Mouse (Mus musculus) liver, embryonic 15.5 days (tissue): ENCODE measurements around the gene Ank2. TPM values are rescaled to one million over a fixed set of nuclear protein-coding genes. Genes with fewer than 3 reads are reported as not detected.

Experiments used
- ATAC-seq: fragments of 200-750 bp; cut with Nextera tagmentation; 2 replicates; pipeline ENCODE4 v1.8.0; 2017; ENCODE audit warnings: moderate number of reproducible peaks, mild to moderate bottlenecking, moderate library complexity; ENCODE audit not compliant: insufficient read depth
- H3K27ac ChIP-seq: fragments of 300-500 bp; sonication (generic); replicated peaks from 2 replicates; pipeline ENCODE4 v1.5.1; 2015; ENCODE audit warnings: mild to moderate bottlenecking, inconsistent platforms
- H3K27me3 ChIP-seq: fragments of 300-500 bp; sonication (generic); 2 replicates; pipeline ENCODE4 v1.6.1; 2015; ENCODE audit warnings: mild to moderate bottlenecking, inconsistent platforms
- H3K36me3 ChIP-seq: fragments of 300-500 bp; sonication (generic); replicated peaks from 2 replicates; pipeline ENCODE4 v1.6.1; 2015; ENCODE audit warnings: moderate library complexity, mild to moderate bottlenecking, inconsistent platforms
- H3K4me1 ChIP-seq: fragments of 300-500 bp; sonication (generic); replicated peaks from 2 replicates; pipeline ENCODE4 v1.6.1; 2015; ENCODE audit warnings: inconsistent platforms
- H3K4me2 ChIP-seq: fragments of 300-500 bp; sonication (generic); 2 replicates; pipeline ENCODE4 v1.6.1; 2015; ENCODE audit warnings: moderate library complexity, mild to moderate bottlenecking, inconsistent platforms
- H3K4me3 ChIP-seq: fragments of 300-500 bp; sonication (generic); replicated peaks from 2 replicates; pipeline ENCODE4 v1.5.1; 2015; ENCODE audit warnings: mild to moderate bottlenecking, inconsistent platforms
- H3K9ac ChIP-seq: fragments of 300-500 bp; sonication (generic); 2 replicates; pipeline ENCODE4 v1.6.1; 2015; ENCODE audit warnings: moderate library complexity, mild to moderate bottlenecking, inconsistent platforms
- H3K9me3 ChIP-seq: fragments of 300-500 bp; sonication (generic); replicated peaks from 2 replicates; pipeline ENCODE4 v1.6.1; 2016; ENCODE audit warnings: inconsistent platforms
- WGBS: fragments of 180-500 bp; shearing (Covaris S2); methylation state at CpG from one replicate; pipeline ENCODE4 v1.1.7; 2015; ENCODE audit warnings: mixed read lengths; ENCODE audit not compliant: insufficient replicate concordance; 5-methylcytosine and 5-hydroxymethylcytosine counted together
- microRNA counts: library from miRNA; unstranded; fragments of <30 nt; microRNA quantifications from one replicate; lab custom pipeline; 2016
- microRNA-seq: library from miRNA; unstranded; fragments of <30 nt; microRNA quantifications from one replicate; pipeline ENCODE4, GENCODE M21; 2016
- polyA plus RNA-seq: library from polyadenylated mRNA; unstranded; fragments of >200 nt; fragmentation: Nextera tagmentation; extraction: Ambion mirVana; gene quantifications from 2 replicates; pipeline ENCODE4 v1.2.1, GENCODE M21; 2015

Gene Ank2
- polyA plus RNA-seq, 1 experiment from 2014 or later, result 6.6 TPM

GRCm38 (mm10) chr3:126921941-126922340, 577.2 kb downstream of the Ank2 start:
- no peaks in the 10 kb centered on the region for H3K9me3 ChIP-seq
- H3K27ac ChIP-seq, result no peak overlapping the region
- H3K9ac ChIP-seq, result no peak overlapping the region
- no peaks in the 10 kb centered on the region for H3K36me3 ChIP-seq
- H3K27me3 ChIP-seq, result no peaks in the 10 kb centered on the region
- no peak overlapping the region for H3K4me2 ChIP-seq
- H3K4me1 ChIP-seq, result no peaks in the 10 kb centered on the region
- no peak overlapping the region for H3K4me3 ChIP-seq
- 39% methylated on average over 3 of the region's 3 CpGs for WGBS
- no peak for ATAC-seq

DNA sequence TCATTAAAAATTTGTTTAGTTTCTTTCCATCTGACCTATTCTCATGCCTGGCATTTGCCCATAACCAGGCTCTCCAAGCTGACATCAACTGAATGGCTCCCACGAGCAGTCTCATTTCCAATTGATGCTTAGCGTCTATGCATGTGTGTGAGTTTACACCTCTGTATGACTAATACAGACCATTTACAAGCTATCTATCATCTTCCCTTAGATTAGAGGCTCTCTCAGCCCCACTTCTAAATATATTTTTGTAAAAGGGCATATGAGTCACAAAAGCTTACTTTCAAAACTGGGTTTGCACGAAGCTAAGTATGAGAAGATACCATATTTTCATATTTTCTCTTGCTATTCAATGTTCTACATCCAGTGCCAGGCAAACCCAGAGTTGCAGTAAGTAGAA, 578.9 kb downstream of the Ank2 start:
- H3K36me3 ChIP-seq, result no peaks in the 10 kb centered on the region
- WGBS, result 64% methylated on average over 3 of the region's 3 CpGs
- no peak overlapping the region for H3K4me2 ChIP-seq
- H3K27me3 ChIP-seq, result no peaks in the 10 kb centered on the region
- no peak overlapping the region for H3K4me3 ChIP-seq
- no peaks in the 10 kb centered on the region for H3K4me1 ChIP-seq
- no peaks in the 10 kb centered on the region for H3K9me3 ChIP-seq
- no peak for ATAC-seq
- no peak overlapping the region for H3K27ac ChIP-seq
- no peak overlapping the region for H3K9ac ChIP-seq

GRCm38 (mm10) chr3:126918805-126919473, 580.2 kb downstream of the Ank2 start:
- Histone ChIP-seq H3K4me1 (no peaks in the 10 kb centered on the region), H3K9me3 (no peaks in the 10 kb centered on the region), H3K9ac (no peak overlapping the region), H3K36me3 (no peaks in the 10 kb centered on the region), H3K27me3 (no peaks in the 10 kb centered on the region), H3K4me3 (no peak overlapping the region), H3K4me2 (no peak overlapping the region), H3K27ac (no peak overlapping the region)
- ATAC-seq, result no peak
- WGBS, result 64% methylated on average over 10 of the region's 10 CpGs

DNA sequence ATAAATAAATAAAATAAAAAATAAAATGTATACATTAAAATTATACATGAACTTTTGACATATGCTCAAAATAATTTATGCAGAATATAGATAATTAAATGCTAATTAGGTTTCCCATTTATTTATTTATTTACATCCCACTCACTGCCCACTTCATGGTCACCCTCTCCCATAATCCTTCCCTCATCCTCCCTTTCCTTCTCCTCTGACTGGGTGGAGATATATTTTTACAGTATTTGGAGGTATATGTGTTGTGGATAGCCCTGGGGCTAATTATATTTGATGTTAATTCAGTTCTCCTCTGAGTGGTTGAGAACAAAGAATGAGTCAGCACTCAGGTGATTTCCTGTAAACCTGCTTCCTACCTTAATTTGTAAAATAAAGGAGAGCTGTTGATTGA, 582.8 kb downstream of the Ank2 start:
- H3K4me3 ChIP-seq, result no peak overlapping the region
- no peaks in the 10 kb centered on the region for H3K27me3 ChIP-seq
- no peaks in the 10 kb centered on the region for H3K36me3 ChIP-seq
- no peak overlapping the region for H3K27ac ChIP-seq
- H3K4me1 ChIP-seq, result no peaks in the 10 kb centered on the region
- no peak for ATAC-seq
- no peak overlapping the region for H3K4me2 ChIP-seq
- H3K9me3 ChIP-seq, result no peaks in the 10 kb centered on the region
- H3K9ac ChIP-seq, result no peak overlapping the region

GRCm38 (mm10) chr3:126903543-126903942, 595.6 kb downstream of the Ank2 start:
- Histone ChIP-seq H3K4me2 (no peak overlapping the region), H3K9ac (no peak overlapping the region), H3K36me3 (no peaks in the 10 kb centered on the region), H3K9me3 (no peaks in the 10 kb centered on the region), H3K4me1 (no peaks in the 10 kb centered on the region), H3K4me3 (no peak overlapping the region), H3K27me3 (no peaks in the 10 kb centered on the region), H3K27ac (no peak overlapping the region)
- WGBS, result 7% methylated on average over 3 of the region's 3 CpGs
- ATAC-seq, result no peak

DNA sequence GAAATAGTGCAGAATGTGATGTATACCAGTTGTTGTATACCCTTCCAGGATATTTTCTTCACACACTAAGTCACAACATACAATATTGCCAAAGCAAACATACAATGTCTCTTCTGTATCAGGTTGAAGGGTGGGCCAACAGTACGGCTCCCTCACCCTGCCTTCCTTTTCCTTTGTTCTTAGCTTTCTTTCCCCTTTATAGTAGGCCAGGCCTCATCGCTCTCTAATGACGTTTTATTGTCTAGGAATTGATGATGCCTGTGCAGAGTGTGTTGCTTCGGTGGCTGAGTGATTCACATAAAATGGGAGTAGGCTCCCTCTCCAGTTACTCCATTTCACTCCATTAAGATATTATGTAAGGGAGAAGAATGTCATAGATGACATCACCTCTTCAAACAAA, 612.5 kb downstream of the Ank2 start:
- Histone ChIP-seq H3K9me3 (no peaks in the 10 kb centered on the region), H3K27ac (no peak overlapping the region), H3K27me3 (no peaks in the 10 kb centered on the region), H3K4me2 (no peak overlapping the region), H3K9ac (no peak overlapping the region), H3K4me1 (no peaks in the 10 kb centered on the region), H3K4me3 (no peak overlapping the region), H3K36me3 (no peaks in the 10 kb centered on the region)
- ATAC-seq, result no peak
- WGBS, result 56% methylated on average over 4 of the region's 4 CpGs

GRCm38 (mm10) chr3:126886090-126886489, 613.1 kb downstream of the Ank2 start:
- no peak overlapping the region for H3K4me3 ChIP-seq
- no peak overlapping the region for H3K9ac ChIP-seq
- no peak for ATAC-seq
- no peaks in the 10 kb centered on the region for H3K36me3 ChIP-seq
- no peak overlapping the region for H3K4me2 ChIP-seq
- H3K4me1 ChIP-seq, result no peaks in the 10 kb centered on the region
- WGBS, result 62% methylated on average over 4 of the region's 4 CpGs
- no peak overlapping the region for H3K27ac ChIP-seq
- no peaks in the 10 kb centered on the region for H3K9me3 ChIP-seq
- H3K27me3 ChIP-seq, result no peaks in the 10 kb centered on the region

GRCm38 (mm10) chr3:126878233-126878632, 620.9 kb downstream of the Ank2 start:
- ATAC-seq, result no peak
- Histone ChIP-seq H3K27ac (no peak overlapping the region), H3K9me3 (no peaks in the 10 kb centered on the region), H3K27me3 (no peaks in the 10 kb centered on the region), H3K36me3 (no peaks in the 10 kb centered on the region), H3K4me3 (no peak overlapping the region), H3K4me2 (no peak overlapping the region), H3K9ac (no peak overlapping the region), H3K4me1 (no peaks in the 10 kb centered on the region)
- WGBS, result 12% methylated on average over 1 of the region's 1 CpGs

MicroRNA genes within 50 kb of the gene (microRNA counts, 519-probe panel; counts per million panel counts)
- microRNA mmu-miR-302a (lab: Ali Mortazavi, UCI) (not detected), microRNA mmu-miR-302b (lab: Ali Mortazavi, UCI) (not detected), microRNA mmu-miR-302c (lab: Ali Mortazavi, UCI) (not detected), microRNA mmu-miR-302d (lab: Ali Mortazavi, UCI) (not detected), microRNA mmu-miR-367 (lab: Ali Mortazavi, UCI) (2,795 counts per million, percentile 55 among the panel's probes with 10 or more counts)

Small RNA genes within 50 kb of the gene (microRNA-seq; reads per million reads assigned to microRNA genes)
- gene Gm44494 (not detected), gene Mir302a (34.8 reads per million, percentile 42 among the genes with 10 or more reads in this experiment), gene Mir302b (17.5 reads per million, percentile 34 among the genes with 10 or more reads in this experiment), gene Mir302c (3.6 reads per million, percentile 9 among the genes with 10 or more reads in this experiment), gene Mir302d (32.0 reads per million, percentile 41 among the genes with 10 or more reads in this experiment), gene Mir367 (not detected)

Other genes starting within 250 kb of the Ank2 start
- gene Larp7, start 54.0 kb upstream of the Ank2 start, polyA plus RNA-seq, result 20.3 and 27.3 TPM in 2 replicates
- gene Zgrf1, start 54.1 kb upstream of the Ank2 start, polyA plus RNA-seq, result 3.8 and 4.3 TPM in 2 replicates
- not detected in 2 replicates for gene Neurog2, start 133.8 kb upstream of the Ank2 start, polyA plus RNA-seq